Mouse (Mus musculus) thymus, adult 2 months (tissue): Measurements from ENCODE around the gene Hdgfl3.

ENCODE experiments used
- CTCF ChIP-seq: fragments of 200-500 bp; IDR thresholded peaks from 2 replicates; pipeline ENCODE4 v1.5.1; 2012; ENCODE audit warnings: mild to moderate bottlenecking, control low read depth, low read length, moderate library complexity, borderline replicate concordance; ENCODE audit not compliant: control insufficient read depth, poor library complexity, insufficient read depth; ENCODE audit errors: extremely low read depth
- POLR2A ChIP-seq: fragments of 200-500 bp; IDR thresholded peaks from 2 replicates; pipeline ENCODE4 v1.6.1; 2012; ENCODE audit warnings: mild to moderate bottlenecking, low read length, control low read depth, moderate library complexity; ENCODE audit not compliant: control insufficient read depth, poor library complexity, insufficient read depth; ENCODE audit errors: extremely low read depth

GRCm38 (mm10) chr7:81932521-81933045 lies 1.7 kb downstream of the Hdgfl3 start:
- TF ChIP-seq CTCF (no peak), POLR2A (no peak)
